Mouse (Mus musculus) liver, embryonic 12.5 days (tissue): ENCODE results near the gene Cyp17a1. TPM values are rescaled to one million over a fixed set of nuclear protein-coding genes. Genes with fewer than 3 reads are reported as not detected.

Source experiments
- ATAC-seq: fragments of 200-750 bp; cut with Nextera tagmentation; 2 replicates; pipeline ENCODE4 v1.8.0; 2017; ENCODE audit warnings: moderate number of reproducible peaks, mild to moderate bottlenecking, moderate library complexity
- H3K27ac ChIP-seq: fragments of 300-500 bp; sonication (generic); 2 replicates; pipeline ENCODE4 v1.5.1; 2016; ENCODE audit warnings: mild to moderate bottlenecking
- H3K27me3 ChIP-seq: fragments of 300-500 bp; sonication (generic); replicated peaks from 2 replicates; pipeline ENCODE4 v1.6.1; 2016; ENCODE audit warnings: mild to moderate bottlenecking, moderate library complexity
- H3K36me3 ChIP-seq: fragments of 300-500 bp; sonication (generic); 2 replicates; pipeline ENCODE4 v1.6.1; 2016; ENCODE audit warnings: mild to moderate bottlenecking, moderate library complexity
- H3K4me1 ChIP-seq: fragments of 300-500 bp; sonication (generic); 2 replicates; pipeline ENCODE4 v1.6.1; 2016
- H3K4me2 ChIP-seq: fragments of 300-500 bp; sonication (generic); 2 replicates; pipeline ENCODE4 v1.6.1; 2016; ENCODE audit warnings: mild to moderate bottlenecking, moderate library complexity
- H3K4me3 ChIP-seq: fragments of 300-500 bp; sonication (generic); 2 replicates; pipeline ENCODE4 v1.5.1; 2016; ENCODE audit warnings: mild to moderate bottlenecking, moderate library complexity
- H3K9ac ChIP-seq: fragments of 300-500 bp; sonication (generic); 2 replicates; pipeline ENCODE4 v1.6.1; 2016; ENCODE audit warnings: mild to moderate bottlenecking, moderate library complexity
- H3K9me3 ChIP-seq: fragments of 300-500 bp; sonication (generic); replicated peaks from 2 replicates; pipeline ENCODE4 v1.6.1; 2016; ENCODE audit warnings: mild to moderate bottlenecking, moderate library complexity
- WGBS: fragments of 180-500 bp; shearing (Covaris S2); methylation state at CpG from one replicate; pipeline ENCODE4 v1.1.7; 2016; ENCODE audit not compliant: insufficient replicate concordance; 5-methylcytosine and 5-hydroxymethylcytosine counted together
- polyA plus RNA-seq: library from polyadenylated mRNA; unstranded; fragments of >200 nt; fragmentation: Nextera tagmentation; extraction: Ambion mirVana; gene quantifications from 2 replicates; pipeline ENCODE4 v1.2.1, GENCODE M21; 2016

The Cyp17a1 gene
- polyA plus RNA-seq, 1 experiment from 2014 or later: 0.06 TPM

DNA sequence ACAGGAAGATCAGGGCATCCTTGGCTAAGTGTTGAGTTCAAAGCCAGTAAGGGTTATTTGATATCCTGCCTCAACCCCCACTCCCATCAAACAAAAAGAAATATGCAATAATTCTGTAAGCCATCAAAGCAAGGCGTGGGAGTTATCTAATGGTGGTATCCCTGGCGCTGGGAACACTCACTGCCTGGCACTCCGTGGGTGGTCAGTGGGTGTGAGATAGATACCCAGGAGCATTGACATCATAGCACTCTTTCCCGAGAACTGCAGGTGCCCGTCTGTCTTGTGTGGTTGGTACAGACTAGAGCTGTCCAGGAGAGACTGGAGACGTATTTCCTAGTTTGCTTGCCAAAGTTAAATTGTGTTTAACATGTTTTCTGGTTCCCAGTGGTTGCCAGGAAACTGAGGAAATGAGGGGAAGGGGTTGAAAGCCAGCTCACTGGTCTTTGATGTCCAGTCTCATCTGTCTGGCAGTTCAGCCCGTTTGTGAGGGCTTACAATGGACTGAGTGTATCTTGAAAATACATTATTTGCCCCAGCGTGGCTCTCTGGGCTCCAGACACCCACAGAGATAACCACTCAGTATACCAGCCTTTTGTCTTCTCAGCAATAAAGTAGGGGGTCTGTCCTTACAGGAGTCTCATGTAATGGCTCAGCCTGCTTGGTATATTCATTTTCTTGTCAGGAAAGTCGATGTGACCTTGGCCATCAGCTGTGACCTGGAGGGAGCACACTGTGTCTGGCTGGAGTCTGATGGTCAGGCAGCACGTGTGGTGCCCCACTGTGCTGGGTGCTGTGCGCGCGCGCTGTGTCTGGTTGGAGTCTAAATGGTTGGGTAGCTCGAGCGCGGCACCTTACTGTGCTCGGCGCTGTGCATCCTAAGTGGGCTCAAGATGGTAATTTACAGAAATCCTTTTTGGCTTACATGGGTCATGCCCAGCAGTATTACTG is 51.5 kb downstream of the Cyp17a1 start:
- H3K4me3 ChIP-seq: no peak overlapping the region
- no peaks in the 10 kb centered on the region for H3K9me3 ChIP-seq
- no peaks in the 10 kb centered on the region for H3K27me3 ChIP-seq
- no peak overlapping the region for H3K9ac ChIP-seq
- WGBS: 75% methylated on average over 19 of the region's 19 CpGs
- peaks cover 76% of the 10 kb centered on the region for H3K4me1 ChIP-seq
- peaks cover 23% of the 10 kb centered on the region for H3K36me3 ChIP-seq
- H3K4me2 ChIP-seq: no peak overlapping the region
- ATAC-seq: no peak
- H3K27ac ChIP-seq: no peak overlapping the region

GRCm38 (mm10) chr19:46620016-46620808 is 52.8 kb downstream of the Cyp17a1 start:
- no peak overlapping the region for H3K4me2 ChIP-seq
- no peak for ATAC-seq
- H3K4me3 ChIP-seq: no peak overlapping the region
- no peaks in the 10 kb centered on the region for H3K9me3 ChIP-seq
- H3K27ac ChIP-seq: no peak overlapping the region
- 79% methylated on average over 14 of the region's 14 CpGs for WGBS
- no peaks in the 10 kb centered on the region for H3K27me3 ChIP-seq
- H3K36me3 ChIP-seq: peaks cover 25% of the 10 kb centered on the region
- H3K4me1 ChIP-seq: peaks cover 82% of the 10 kb centered on the region
- no peak overlapping the region for H3K9ac ChIP-seq

GRCm38 (mm10) chr19:46619518-46619917 is 53.5 kb downstream of the Cyp17a1 start:
- Histone ChIP-seq H3K4me2 (no peak overlapping the region), H3K27ac (no peak overlapping the region), H3K9me3 (no peaks in the 10 kb centered on the region), H3K36me3 (peaks cover 18% of the 10 kb centered on the region), H3K27me3 (no peaks in the 10 kb centered on the region), H3K4me3 (no peak overlapping the region), H3K4me1 (peaks cover 81% of the 10 kb centered on the region), H3K9ac (no peak overlapping the region)
- WGBS: 87% methylated on average over 6 of the region's 6 CpGs
- ATAC-seq: no peak

DNA sequence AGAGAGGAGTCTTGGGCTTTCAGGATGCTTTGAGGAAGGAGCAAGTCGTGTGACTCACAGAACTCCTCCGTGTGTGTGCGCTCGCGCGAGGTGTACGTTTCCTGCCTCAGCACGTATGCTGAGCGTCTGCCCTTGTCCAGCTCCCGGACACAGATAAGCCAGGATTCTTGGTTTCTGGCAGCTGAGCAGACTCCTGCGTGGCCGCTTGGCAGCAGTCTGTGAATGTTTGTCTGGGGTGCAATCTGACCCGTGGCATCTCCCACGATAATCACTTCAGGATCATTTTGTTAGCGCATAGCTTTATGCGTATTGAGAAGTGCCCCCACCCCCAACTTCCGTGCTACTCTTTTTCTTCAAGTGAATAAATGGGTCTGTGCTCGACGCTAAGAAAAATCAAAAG is 54.0 kb downstream of the Cyp17a1 start:
- H3K9me3 ChIP-seq: no peaks in the 10 kb centered on the region
- WGBS: 64% methylated on average over 19 of the region's 19 CpGs
- no peak overlapping the region for H3K4me3 ChIP-seq
- no peaks in the 10 kb centered on the region for H3K27me3 ChIP-seq
- peaks cover 21% of the 10 kb centered on the region for H3K36me3 ChIP-seq
- H3K4me1 ChIP-seq: peaks cover 81% of the 10 kb centered on the region
- no peak overlapping the region for H3K9ac ChIP-seq
- ATAC-seq: no peak
- H3K27ac ChIP-seq: no peak overlapping the region
- no peak overlapping the region for H3K4me2 ChIP-seq

DNA sequence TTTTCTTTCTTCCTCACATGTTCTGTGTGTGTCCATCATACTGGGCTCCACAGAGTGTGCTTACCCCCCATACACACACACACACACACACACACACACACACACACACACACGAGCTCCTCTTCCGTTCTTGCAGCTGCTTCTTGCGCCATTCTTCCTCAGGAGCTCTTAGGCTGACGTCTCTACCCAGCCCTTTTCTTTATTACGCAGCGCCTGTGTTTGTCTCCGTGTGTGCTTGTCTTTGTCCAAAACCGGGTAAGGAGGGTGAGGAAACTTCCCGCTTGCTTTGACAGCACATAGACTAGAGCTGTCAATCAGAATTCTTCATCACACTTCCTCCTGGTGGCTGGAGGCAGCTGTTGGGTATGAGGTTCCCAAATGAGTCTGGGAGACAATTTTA is 54.6 kb downstream of the Cyp17a1 start:
- no peak overlapping the region for H3K4me2 ChIP-seq
- H3K27ac ChIP-seq: no peak overlapping the region
- no peaks in the 10 kb centered on the region for H3K27me3 ChIP-seq
- peaks cover 28% of the 10 kb centered on the region for H3K36me3 ChIP-seq
- no peak overlapping the region for H3K9ac ChIP-seq
- no peak for ATAC-seq
- H3K9me3 ChIP-seq: no peaks in the 10 kb centered on the region
- WGBS: 51% methylated on average over 9 of the region's 9 CpGs
- peaks cover 81% of the 10 kb centered on the region for H3K4me1 ChIP-seq
- no peak overlapping the region for H3K4me3 ChIP-seq

GRCm38 (mm10) chr19:46617361-46617760 is 55.6 kb downstream of the Cyp17a1 start:
- WGBS: 78% methylated on average over 8 of the region's 8 CpGs
- Histone ChIP-seq H3K27me3 (no peaks in the 10 kb centered on the region), H3K36me3 (peaks cover 35% of the 10 kb centered on the region), H3K9me3 (no peaks in the 10 kb centered on the region), H3K4me2 (no peak overlapping the region), H3K4me1 (peaks cover 78% of the 10 kb centered on the region), H3K27ac (no peak overlapping the region), H3K4me3 (no peak overlapping the region), H3K9ac (no peak overlapping the region)
- no peak for ATAC-seq

Other genes starting within 250 kb of the Cyp17a1 start
- 19.0 and 19.5 TPM in 2 replicates for gene Trim8, start 171.5 kb downstream of the Cyp17a1 start, polyA plus RNA-seq
- gene Arl3, start 100.0 kb downstream of the Cyp17a1 start, polyA plus RNA-seq: 37.2 and 38.4 TPM in 2 replicates
- 18.5 and 18.9 TPM in 2 replicates for gene Sfxn2, start 99.8 kb downstream of the Cyp17a1 start, polyA plus RNA-seq
- gene Wbp1l, start 74.1 kb downstream of the Cyp17a1 start, polyA plus RNA-seq: 24.4 and 24.9 TPM in 2 replicates
- gene Borcs7, start 16.7 kb upstream of the Cyp17a1 start, polyA plus RNA-seq: 7.4 and 7.7 TPM in 2 replicates
- gene As3mt, start 34.3 kb upstream of the Cyp17a1 start, polyA plus RNA-seq: 18.5 and 20.1 TPM in 2 replicates
- 1.6 and 2.5 TPM in 2 replicates for gene Cnnm2, start 88.4 kb upstream of the Cyp17a1 start, polyA plus RNA-seq